Mouse (Mus musculus) forebrain, embryonic 11.5 days (tissue): ENCODE data around the gene Cmip. TPM values are rescaled to one million over a fixed set of nuclear protein-coding genes. Genes with fewer than 3 reads are reported as not detected.
A peak's percentile ranks its signal among the peaks of the same experiment; 100 is the strongest.

Experiments used
- ATAC-seq: fragments of 200-750 bp; cut with Nextera tagmentation; replicated peaks from 2 replicates; pipeline ENCODE4 v1.8.0; 2017; ENCODE audit warnings: moderate TSS enrichment; ENCODE audit not compliant: low FRiP score
- DNase-seq: peaks from one replicate; pipeline ENCODE4 v3.0.0-alpha.2; 2017; ENCODE audit warnings: low spot score
- H3K27ac ChIP-seq: fragments of 300-500 bp; sonication (generic); 2 replicates; pipeline ENCODE4 v1.5.1; 2014; ENCODE audit warnings: low read depth, low read length
- H3K27me3 ChIP-seq: fragments of 300-500 bp; sonication (generic); 2 replicates; pipeline ENCODE4 v1.6.1; 2014; ENCODE audit warnings: mild to moderate bottlenecking, low read length, mixed read lengths; ENCODE audit not compliant: control insufficient read depth, insufficient read depth
- H3K36me3 ChIP-seq: fragments of 300-500 bp; sonication (generic); 2 replicates; pipeline ENCODE4 v1.6.1; 2014; ENCODE audit warnings: mild to moderate bottlenecking, low read length, moderate library complexity, mixed read lengths; ENCODE audit not compliant: control insufficient read depth, insufficient read depth
- H3K4me1 ChIP-seq: fragments of 300-500 bp; sonication (generic); replicated peaks from 2 replicates; pipeline ENCODE4 v1.6.1; 2014; ENCODE audit warnings: low read length, mixed read lengths; ENCODE audit not compliant: control insufficient read depth, insufficient read depth
- H3K4me2 ChIP-seq: fragments of 300-500 bp; sonication (generic); 2 replicates; pipeline ENCODE4 v1.6.1; 2014; ENCODE audit warnings: low read depth, mild to moderate bottlenecking, low read length, moderate library complexity, mixed read lengths; ENCODE audit not compliant: severe bottlenecking
- H3K4me3 ChIP-seq: fragments of 300-500 bp; sonication (generic); 2 replicates; pipeline ENCODE4 v1.5.1; 2014; ENCODE audit warnings: low read depth, low read length
- H3K9ac ChIP-seq: fragments of 300-500 bp; sonication (generic); 2 replicates; pipeline ENCODE4 v1.6.1; 2014; ENCODE audit warnings: low read length
- H3K9me3 ChIP-seq: fragments of 300-500 bp; sonication (generic); 2 replicates; pipeline ENCODE4 v1.6.1; 2016; ENCODE audit warnings: low read length, mixed read lengths; ENCODE audit not compliant: control insufficient read depth
- WGBS: fragments of 180-500 bp; shearing (Covaris S2); extraction: QIAGEN DNeasy Blood & Tissue Kit; methylation state at CpG from one replicate; pipeline ENCODE4 v1.1.7; 2014; 5-methylcytosine and 5-hydroxymethylcytosine counted together
- polyA plus RNA-seq: library from polyadenylated mRNA; unstranded; fragments of >200 nt; fragmentation: Nextera tagmentation; extraction: Ambion mirVana; gene quantifications from 2 replicates; pipeline ENCODE4 v1.2.1, GENCODE M21; 2014

The Cmip gene
- polyA plus RNA-seq, 1 experiment from 2014 or later = 30.5 TPM

DNA sequence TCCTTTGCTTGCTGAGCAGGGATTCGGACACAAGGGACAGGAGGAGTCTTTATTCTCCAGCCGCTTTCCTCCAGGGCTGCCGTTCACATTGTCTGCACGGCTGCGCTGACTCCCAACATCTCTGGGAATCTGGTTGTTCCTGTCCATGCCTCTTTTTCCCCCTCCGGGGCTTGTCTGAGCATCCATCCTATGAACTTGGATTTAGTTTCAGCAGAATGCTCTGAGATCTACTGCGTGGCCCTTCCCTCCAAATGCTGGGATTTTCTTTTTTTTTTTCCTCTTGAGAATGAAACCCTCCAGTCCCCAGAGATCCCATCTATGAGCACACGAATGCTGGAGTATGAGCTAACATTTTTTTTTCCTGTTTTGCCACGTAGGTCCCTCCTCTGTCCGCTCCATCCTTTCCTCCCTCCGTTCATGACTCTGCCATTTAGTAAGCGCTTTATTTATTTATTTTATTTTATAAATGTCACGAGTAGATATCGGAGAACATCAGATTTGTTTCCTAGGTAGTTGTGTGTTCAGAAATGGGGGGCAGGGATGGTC, 4.1 kb downstream of the Cmip start:
- no peaks in the 10 kb centered on the region for H3K9me3 ChIP-seq
- H3K9ac ChIP-seq = peak overlapping the region; percentile 52
- peak overlapping the region; percentile 91 for H3K4me2 ChIP-seq
- ATAC-seq = no peak
- WGBS = 31% methylated on average over 14 of the region's 14 CpGs
- H3K4me3 ChIP-seq = peak overlapping the region; percentile 18
- H3K4me1 ChIP-seq = peaks cover 34% of the 10 kb centered on the region; the same call in 1 of the 2 replicates
- no peak for DNase-seq
- H3K27ac ChIP-seq = peak overlapping the region; percentile 53; the same call in 1 of the 2 replicates
- no peaks in the 10 kb centered on the region for H3K36me3 ChIP-seq
- no peaks in the 10 kb centered on the region for H3K27me3 ChIP-seq

DNA sequence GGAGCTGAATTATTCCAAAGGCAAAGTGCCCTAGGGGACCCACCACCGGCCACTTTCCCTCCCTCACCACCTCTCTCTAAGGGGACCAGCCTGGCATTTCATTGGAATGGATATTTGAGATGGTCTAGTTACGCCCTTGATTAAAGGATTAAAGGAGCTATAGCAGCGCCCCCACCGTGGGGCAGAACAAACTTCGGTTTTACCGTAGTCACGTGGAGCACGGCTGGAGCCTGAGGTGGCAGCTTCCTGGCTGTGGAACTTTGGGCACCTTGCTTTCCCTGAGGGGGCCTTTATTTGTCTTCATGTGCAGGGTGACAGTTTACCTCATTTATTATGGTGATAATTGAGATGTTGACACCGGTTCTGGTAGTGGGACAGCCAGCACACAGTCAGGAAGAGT, 4.8 kb downstream of the Cmip start:
- 24% methylated on average over 9 of the region's 9 CpGs for WGBS
- ATAC-seq (no peak), DNase-seq (no peak)
- H3K36me3 ChIP-seq = no peaks in the 10 kb centered on the region
- peak overlapping the region; percentile 91; the same call in 1 of the 2 replicates for H3K4me2 ChIP-seq
- no peak overlapping the region for H3K27ac ChIP-seq
- peaks cover 34% of the 10 kb centered on the region; the same call in 1 of the 2 replicates for H3K4me1 ChIP-seq
- H3K27me3 ChIP-seq = no peaks in the 10 kb centered on the region
- H3K4me3 ChIP-seq = 0 out of 2 replicates have a peak overlapping the region, but pooled peaks have one; percentile 18
- H3K9me3 ChIP-seq = no peaks in the 10 kb centered on the region
- H3K9ac ChIP-seq = no peak overlapping the region

DNA sequence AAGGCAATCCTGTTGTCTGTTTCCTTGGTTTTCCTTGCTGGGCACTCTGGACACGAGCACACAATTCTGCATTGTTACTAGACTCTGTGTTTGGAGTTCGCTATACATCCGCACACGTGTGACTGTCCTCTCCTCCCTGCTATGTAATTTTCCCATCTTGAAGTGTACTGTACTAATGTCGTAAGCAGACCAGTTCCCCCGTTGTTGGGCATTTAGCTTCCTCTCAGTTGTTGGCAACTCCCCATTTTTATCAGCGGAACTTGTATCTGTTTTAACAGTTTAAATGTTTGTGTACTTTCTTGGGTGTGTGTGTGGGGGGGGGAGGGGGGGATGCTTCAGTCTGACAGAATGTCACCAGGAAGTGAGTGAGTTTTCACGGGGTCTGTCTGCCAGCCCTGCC, 5.8 kb downstream of the Cmip start:
- H3K27ac ChIP-seq = no peak overlapping the region
- no peaks in the 10 kb centered on the region for H3K9me3 ChIP-seq
- no peaks in the 10 kb centered on the region for H3K27me3 ChIP-seq
- no peak for DNase-seq
- ATAC-seq = no peak
- WGBS = 77% methylated on average over 8 of the region's 8 CpGs
- no peaks in the 10 kb centered on the region for H3K36me3 ChIP-seq
- no peak overlapping the region for H3K4me3 ChIP-seq
- no peak overlapping the region for H3K9ac ChIP-seq
- no peak overlapping the region for H3K4me2 ChIP-seq
- H3K4me1 ChIP-seq = peaks cover 34% of the 10 kb centered on the region; the same call in 1 of the 2 replicates

DNA sequence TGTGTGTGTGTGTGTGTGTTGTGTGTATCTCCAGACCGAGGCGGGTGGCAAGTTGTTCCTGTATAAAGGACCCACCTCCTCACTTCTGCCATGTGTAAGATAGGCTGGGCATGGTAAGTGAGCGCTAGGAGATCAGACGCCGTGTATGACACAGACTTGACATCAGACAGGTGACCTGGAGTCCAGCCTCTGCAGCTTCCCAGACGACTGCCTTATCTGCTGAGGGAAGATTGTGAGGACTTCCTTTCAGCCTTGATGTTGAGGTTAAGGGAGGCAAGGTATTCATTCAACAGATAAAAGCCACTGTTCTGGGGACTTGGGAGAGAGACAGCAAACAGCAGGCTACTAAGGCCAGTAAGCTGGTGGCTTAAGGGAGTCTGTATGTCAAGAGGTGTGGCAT, 6.6 kb downstream of the Cmip start:
- Histone ChIP-seq H3K27ac (no peak overlapping the region), H3K4me1 (peaks cover 32% of the 10 kb centered on the region; the same call in 1 of the 2 replicates), H3K4me2 (no peak overlapping the region), H3K9me3 (no peaks in the 10 kb centered on the region), H3K4me3 (no peak overlapping the region), H3K36me3 (no peaks in the 10 kb centered on the region), H3K9ac (no peak overlapping the region), H3K27me3 (no peaks in the 10 kb centered on the region)
- DNase-seq = no peak
- 68% methylated on average over 6 of the region's 6 CpGs for WGBS
- ATAC-seq = no peak

DNA sequence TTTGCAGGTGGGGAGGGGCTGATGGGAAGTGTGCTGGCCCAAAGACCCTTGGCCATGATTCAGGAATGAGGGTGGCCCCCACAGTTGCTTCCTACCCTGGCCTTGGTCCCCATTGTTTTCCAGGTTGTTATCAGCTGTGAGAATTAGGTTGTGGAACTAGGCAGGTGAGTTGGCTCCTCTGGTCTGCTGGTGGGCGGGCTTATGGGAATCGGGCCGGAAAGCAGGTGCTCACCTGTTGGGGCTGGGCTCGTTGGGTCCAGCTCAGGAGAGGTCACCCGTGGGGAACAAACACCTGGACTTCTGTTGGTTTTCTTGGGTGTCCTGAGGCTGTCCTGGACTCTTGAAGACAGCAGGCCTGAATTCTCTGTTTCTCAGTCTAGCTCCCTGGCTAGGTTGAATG, 8.2 kb downstream of the Cmip start:
- 93% methylated on average over 5 of the region's 5 CpGs for WGBS
- no peaks in the 10 kb centered on the region for H3K36me3 ChIP-seq
- peaks cover 19% of the 10 kb centered on the region; the same call in 1 of the 2 replicates for H3K4me1 ChIP-seq
- no peak overlapping the region for H3K9ac ChIP-seq
- H3K27me3 ChIP-seq = no peaks in the 10 kb centered on the region
- ATAC-seq (no peak), DNase-seq (no peak)
- H3K9me3 ChIP-seq = no peaks in the 10 kb centered on the region
- no peak overlapping the region for H3K4me3 ChIP-seq
- H3K4me2 ChIP-seq = no peak overlapping the region
- H3K27ac ChIP-seq = no peak overlapping the region

DNA sequence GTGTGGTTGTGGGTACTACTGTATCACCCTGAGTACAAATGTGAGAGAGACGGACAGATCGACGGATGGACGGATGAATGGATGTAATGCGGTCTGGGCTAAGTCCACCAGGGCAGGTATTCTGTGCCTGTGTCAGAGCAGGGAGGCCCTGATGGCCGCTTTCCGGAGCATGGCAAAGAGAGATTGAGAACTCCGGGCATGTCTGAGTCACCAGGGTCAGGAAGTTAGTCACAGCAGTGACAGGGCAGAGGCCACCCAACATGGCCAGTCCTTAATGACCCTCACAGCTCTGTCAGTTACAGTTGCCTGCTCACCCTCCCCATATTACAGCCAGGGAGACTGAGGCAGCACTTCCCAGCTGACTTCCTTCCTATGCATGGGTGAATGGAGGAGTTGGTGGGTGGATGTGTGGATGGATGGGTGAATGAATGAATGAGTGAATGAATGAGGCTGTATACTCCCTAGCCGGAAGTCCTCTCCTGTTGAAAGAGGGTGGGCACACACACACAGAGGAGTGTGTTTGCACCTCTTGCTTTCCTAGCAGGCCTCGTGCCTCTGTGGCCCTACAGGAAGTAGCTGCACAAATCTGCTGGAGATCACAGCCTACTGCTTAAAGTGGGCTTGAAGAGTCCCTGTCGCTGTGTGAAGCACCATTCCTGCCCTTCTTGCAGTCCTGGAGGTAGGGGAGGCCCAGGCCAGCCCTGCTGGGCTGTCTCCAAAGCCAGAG, 10.7 kb downstream of the Cmip start:
- H3K4me1 ChIP-seq = peaks cover 2% of the 10 kb centered on the region; the same call in 1 of the 2 replicates
- no peaks in the 10 kb centered on the region for H3K36me3 ChIP-seq
- WGBS = 90% methylated on average over 11 of the region's 11 CpGs
- ATAC-seq (no peak), DNase-seq (no peak)
- no peaks in the 10 kb centered on the region for H3K9me3 ChIP-seq
- H3K9ac ChIP-seq = no peak overlapping the region
- H3K4me2 ChIP-seq = no peak overlapping the region
- no peaks in the 10 kb centered on the region for H3K27me3 ChIP-seq
- no peak overlapping the region for H3K4me3 ChIP-seq
- H3K27ac ChIP-seq = no peak overlapping the region

DNA sequence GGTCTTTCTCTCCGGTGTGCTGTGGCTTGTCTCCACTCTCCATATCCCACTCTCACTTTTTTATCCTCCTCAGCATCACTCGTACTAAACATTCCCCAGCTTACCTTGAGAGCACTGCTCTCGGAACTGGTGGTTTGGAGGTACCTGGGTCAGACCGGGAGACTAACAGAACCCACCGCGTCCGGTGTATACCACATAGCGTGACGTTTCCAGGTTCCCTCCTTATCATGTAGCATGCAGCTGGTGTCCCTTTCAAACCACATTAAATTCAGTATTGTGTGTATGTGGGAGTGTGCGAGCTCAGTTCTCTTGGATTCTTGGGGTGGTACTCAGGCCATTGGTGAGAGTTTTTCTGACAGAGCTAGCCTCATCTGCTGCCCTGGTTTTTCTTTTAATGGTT, 21.4 kb downstream of the Cmip start:
- ATAC-seq (no peak), DNase-seq (no peak)
- WGBS = 86% methylated on average over 10 of the region's 10 CpGs
- H3K4me1 ChIP-seq = peaks cover 14% of the 10 kb centered on the region
- no peak overlapping the region for H3K4me3 ChIP-seq
- H3K9me3 ChIP-seq = no peaks in the 10 kb centered on the region
- no peaks in the 10 kb centered on the region for H3K27me3 ChIP-seq
- no peaks in the 10 kb centered on the region for H3K36me3 ChIP-seq
- H3K9ac ChIP-seq = peak overlapping the region; percentile 29; the same call in 1 of the 2 replicates
- 0 out of 2 replicates have a peak overlapping the region, but pooled peaks have one; percentile 15 for H3K4me2 ChIP-seq
- peak overlapping the region; percentile 81 for H3K27ac ChIP-seq

DNA sequence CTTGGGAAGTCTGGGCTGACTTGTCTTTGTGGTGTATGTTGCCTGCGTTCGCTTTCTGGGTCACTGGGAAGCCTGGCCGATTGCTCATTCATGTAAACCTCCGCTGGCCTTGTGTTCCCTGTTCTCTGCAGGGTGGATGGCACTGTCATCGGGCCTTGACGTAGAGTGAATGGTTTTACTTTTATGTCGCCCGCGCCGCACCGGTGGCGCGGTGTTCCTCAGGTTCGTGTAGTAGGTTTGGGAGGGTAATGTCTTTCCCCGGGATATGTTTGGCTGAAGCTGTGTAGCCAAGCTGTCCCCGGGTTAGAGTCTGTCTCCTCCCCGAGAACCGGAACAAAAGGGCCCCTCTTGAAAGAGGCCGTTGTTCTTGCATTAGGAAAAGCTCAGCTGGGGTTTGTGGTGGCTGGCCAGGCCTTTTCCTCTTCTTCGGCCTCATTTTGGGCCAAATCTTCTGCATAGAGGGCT, 21.8 kb downstream of the Cmip start:
- H3K36me3 ChIP-seq = no peaks in the 10 kb centered on the region
- H3K9me3 ChIP-seq = no peaks in the 10 kb centered on the region
- H3K4me1 ChIP-seq = peaks cover 15% of the 10 kb centered on the region
- 0 out of 2 replicates have a peak overlapping the region, but pooled peaks have one; percentile 15 for H3K4me2 ChIP-seq
- 25% methylated on average over 20 of the region's 20 CpGs for whole genome bisulfite sequencing
- peak overlapping the region; percentile 81 for H3K27ac ChIP-seq
- ATAC-seq = no peak
- no peaks in the 10 kb centered on the region for H3K27me3 ChIP-seq
- H3K4me3 ChIP-seq = no peak overlapping the region
- peak overlapping the region; percentile 29; the same call in 1 of the 2 replicates for H3K9ac ChIP-seq
- DNase-seq = no peak
